Mouse (Mus musculus) testis, adult 2 months (tissue): ENCODE results near the gene Xiap. TPM values are rescaled to one million over a fixed set of nuclear protein-coding genes. Genes with fewer than 3 reads are reported as not detected.
A peak's percentile ranks its signal among the peaks of the same experiment; 100 is the strongest.

Source experiments
- H3K27ac ChIP-seq: fragments of 200-500 bp; 2 replicates; pipeline ENCODE4 v1.5.1; 2012; ENCODE audit warnings: low read depth, low read length; ENCODE audit not compliant: control insufficient read depth, insufficient read depth
- H3K27me3 ChIP-seq: fragments of 200-500 bp; 2 replicates; pipeline ENCODE4 v1.6.1; 2012; ENCODE audit warnings: mild to moderate bottlenecking, low read length, moderate library complexity; ENCODE audit not compliant: control insufficient read depth, insufficient read depth
- H3K36me3 ChIP-seq: fragments of 200-500 bp; 2 replicates; pipeline ENCODE4 v1.6.1; 2012; ENCODE audit warnings: mild to moderate bottlenecking, low read length; ENCODE audit not compliant: control insufficient read depth, insufficient read depth
- H3K4me1 ChIP-seq: fragments of 200-500 bp; 2 replicates; pipeline ENCODE4 v1.6.1; 2012; ENCODE audit warnings: low read length; ENCODE audit not compliant: control insufficient read depth, insufficient read depth
- H3K4me3 ChIP-seq: fragments of 200-500 bp; 2 replicates; pipeline ENCODE4 v1.5.1; 2012; ENCODE audit warnings: low read depth, mild to moderate bottlenecking, low read length, moderate library complexity, mixed read lengths; ENCODE audit not compliant: control insufficient read depth
- CTCF ChIP-seq: fragments of 200-500 bp; IDR thresholded peaks from 2 replicates; pipeline ENCODE4 v1.5.1; 2012; ENCODE audit warnings: low read depth, mild to moderate bottlenecking, inconsistent platforms, low read length, moderate library complexity; ENCODE audit not compliant: control insufficient read depth, insufficient read depth, insufficient replicate concordance
- POLR2A ChIP-seq: fragments of 200-500 bp; IDR thresholded peaks from 2 replicates; pipeline ENCODE4 v1.6.1; 2012; ENCODE audit warnings: low read depth, mild to moderate bottlenecking, inconsistent platforms, low read length, moderate library complexity; ENCODE audit not compliant: control insufficient read depth
- polyA plus RNA-seq: library from polyadenylated mRNA; depleted of rRNA; stranded (reverse); fragments of >200 nt; gene quantifications from 2 replicates; pipeline ENCODE4 v1.2.3, GENCODE M21; 2012

Gene Xiap
- polyA plus RNA-seq, 1 experiment = 1.5 TPM

DNA sequence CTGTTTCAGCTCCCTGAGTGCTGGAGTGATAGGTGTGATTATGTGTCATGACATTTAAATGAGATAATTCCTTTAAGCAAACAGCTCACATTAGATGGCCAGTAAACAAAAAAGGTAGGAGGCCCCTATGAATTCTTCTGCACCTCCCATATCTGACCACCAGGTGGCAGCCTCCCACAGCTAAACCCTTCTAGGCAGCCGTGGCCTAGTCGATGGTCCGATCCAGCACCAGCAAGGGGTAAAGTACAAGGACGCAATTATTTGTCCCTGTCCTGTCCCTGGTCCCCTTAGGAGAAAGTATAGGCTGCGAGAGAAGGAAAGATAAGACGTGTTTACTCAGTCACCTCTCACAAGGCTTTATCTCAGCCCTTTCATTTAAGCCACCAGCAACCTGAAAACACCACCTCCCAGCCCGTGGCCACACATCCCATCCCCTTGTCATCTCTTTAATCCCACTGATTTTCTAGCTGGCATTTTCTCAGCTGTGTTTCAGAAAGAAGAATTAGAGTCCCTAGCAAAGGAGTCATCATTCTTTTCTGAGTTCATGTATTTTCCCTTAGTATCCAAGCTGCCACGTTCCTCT lies 26.3 kb upstream of the Xiap start:
- no peaks in the 10 kb centered on the region for H3K27me3 ChIP-seq
- H3K4me1 ChIP-seq = no peaks in the 10 kb centered on the region
- H3K4me3 ChIP-seq = peak overlapping the region; percentile 29
- no peak for TF ChIP-seq POLR2A
- peak; percentile 72; the same call in 1 of the 2 replicates for TF ChIP-seq CTCF
- no peaks in the 10 kb centered on the region for H3K36me3 ChIP-seq
- H3K27ac ChIP-seq = no peak overlapping the region

GRCm38 (mm10) chrX:42033911-42034310 lies 25.6 kb upstream of the Xiap start:
- Histone ChIP-seq H3K36me3 (no peaks in the 10 kb centered on the region), H3K4me1 (no peaks in the 10 kb centered on the region), H3K27me3 (no peaks in the 10 kb centered on the region), H3K4me3 (no peak overlapping the region), H3K27ac (no peak overlapping the region)
- no peak for TF ChIP-seq POLR2A
- TF ChIP-seq CTCF = no peak

DNA sequence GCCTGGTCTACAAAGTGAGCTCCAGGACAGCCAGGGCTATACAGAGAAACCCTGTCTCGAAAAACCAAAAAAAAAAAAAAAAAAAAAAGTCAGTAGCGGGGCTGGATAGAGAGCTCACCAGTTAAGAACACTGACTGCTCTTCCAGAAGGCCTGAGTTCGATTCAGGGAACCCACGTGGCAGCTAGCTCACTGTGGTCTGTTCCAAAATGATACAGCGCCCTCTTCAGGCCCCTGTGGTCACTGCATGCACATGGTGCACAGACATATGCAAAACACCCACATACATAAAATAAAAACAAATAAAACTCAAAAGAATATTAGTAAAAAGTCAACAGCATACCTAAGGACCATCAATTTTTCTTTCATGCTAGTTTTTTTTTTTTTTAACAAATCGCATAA lies 20.0 kb upstream of the Xiap start:
- no peaks in the 10 kb centered on the region for H3K4me1 ChIP-seq
- H3K27ac ChIP-seq = no peak overlapping the region
- TF ChIP-seq POLR2A = no peak
- TF ChIP-seq CTCF = peak; percentile 44; the same call in 1 of the 2 replicates
- H3K36me3 ChIP-seq = no peaks in the 10 kb centered on the region
- no peak overlapping the region for H3K4me3 ChIP-seq
- H3K27me3 ChIP-seq = no peaks in the 10 kb centered on the region

DNA sequence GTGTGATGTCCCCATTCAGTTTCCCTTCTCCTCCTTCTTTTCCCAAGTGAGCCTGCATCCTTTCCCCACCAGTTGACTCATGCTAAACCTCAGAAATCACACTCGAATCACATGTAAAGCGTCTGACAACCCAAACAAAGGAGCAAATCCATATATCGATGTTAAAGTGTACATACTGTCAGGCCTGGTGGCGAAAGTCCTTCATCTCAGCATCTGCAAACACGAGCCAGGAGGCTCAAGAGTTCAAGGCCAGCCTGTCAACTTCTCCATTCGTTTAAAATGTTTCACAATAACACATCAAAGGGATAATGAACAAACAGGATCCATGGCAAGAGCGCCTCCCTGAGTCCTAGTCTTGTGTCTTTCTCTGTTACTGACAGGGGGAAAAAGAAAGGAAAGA lies 14.5 kb upstream of the Xiap start:
- no peaks in the 10 kb centered on the region for H3K27me3 ChIP-seq
- H3K4me1 ChIP-seq = no peaks in the 10 kb centered on the region
- no peak overlapping the region for H3K4me3 ChIP-seq
- H3K36me3 ChIP-seq = no peaks in the 10 kb centered on the region
- TF ChIP-seq CTCF (no peak), POLR2A (no peak)
- no peak overlapping the region for H3K27ac ChIP-seq

- no peaks in the 10 kb centered on the region for H3K4me1 ChIP-seq
- no peaks in the 10 kb centered on the region for H3K27me3 ChIP-seq
- TF ChIP-seq CTCF (no peak), POLR2A (no peak)
- H3K27ac ChIP-seq = no peak overlapping the region
- no peak overlapping the region for H3K4me3 ChIP-seq
- no peaks in the 10 kb centered on the region for H3K36me3 ChIP-seq
Observed at GRCm38 (mm10) chrX:42050652-42051643, 8.5 kb upstream of the Xiap start.

DNA sequence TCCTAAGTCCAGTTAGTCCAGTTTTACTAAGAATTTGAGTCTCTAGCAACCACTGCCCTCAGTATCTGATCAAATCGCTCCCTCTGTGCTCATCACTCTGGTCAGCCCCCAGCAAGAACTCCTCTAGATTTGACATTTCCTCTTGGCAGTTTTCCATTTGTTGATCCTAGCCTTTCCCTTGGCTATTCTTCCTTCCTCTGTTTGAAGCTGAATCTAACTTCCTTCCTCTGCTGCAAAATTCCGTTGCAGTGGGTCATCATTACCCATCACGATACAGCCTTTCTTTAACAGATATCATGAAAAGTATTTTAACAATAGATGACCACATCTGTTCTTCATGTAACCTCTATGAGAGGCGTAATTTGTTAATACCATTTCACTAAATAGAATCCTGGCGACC lies 2.5 kb upstream of the Xiap start:
- Histone ChIP-seq H3K4me3 (no peak overlapping the region), H3K4me1 (no peaks in the 10 kb centered on the region), H3K27ac (no peak overlapping the region), H3K27me3 (no peaks in the 10 kb centered on the region), H3K36me3 (no peaks in the 10 kb centered on the region)
- no peak for TF ChIP-seq POLR2A
- no peak for TF ChIP-seq CTCF

DNA sequence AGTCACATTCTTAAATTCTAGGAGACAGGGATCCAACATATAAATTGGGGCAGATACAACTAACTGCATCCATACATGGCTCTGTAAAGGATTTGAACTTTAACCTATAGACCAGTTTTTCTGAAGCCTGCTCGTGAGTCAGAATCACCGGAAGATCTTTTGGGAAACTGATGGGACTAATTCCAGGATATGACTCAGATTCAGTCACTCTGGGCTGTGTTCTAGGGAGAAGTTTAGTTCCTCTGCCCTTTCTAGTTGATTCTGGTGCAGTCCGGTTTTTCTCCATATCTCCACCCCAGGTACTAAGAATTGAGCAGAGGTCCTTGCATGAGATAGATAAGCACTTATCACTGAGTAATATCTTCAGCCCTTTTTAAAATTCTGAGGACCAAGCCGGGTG lies 1.6 kb upstream of the Xiap start:
- TF ChIP-seq POLR2A (no peak), CTCF (no peak)
- no peak overlapping the region for H3K27ac ChIP-seq

More for the DNA sequence above, 1.6 kb upstream of the Xiap start:
- no peaks in the 10 kb centered on the region for H3K36me3 ChIP-seq
- H3K4me1 ChIP-seq = no peaks in the 10 kb centered on the region
- no peaks in the 10 kb centered on the region for H3K27me3 ChIP-seq
- H3K4me3 ChIP-seq = no peak overlapping the region
